Mouse (Mus musculus) erythroblast, embryonic 14.5 days (primary cell): ENCODE data around the gene Neu2. TPM values are rescaled to one million over a fixed set of nuclear protein-coding genes. Genes with fewer than 3 reads are reported as not detected.

Experiments used
- H3K27me3 ChIP-seq: 2 replicates; pipeline ENCODE4 v1.6.1; 2012; ENCODE audit warnings: inconsistent platforms; ENCODE audit not compliant: control insufficient read depth
- H3K36me3 ChIP-seq: 2 replicates; pipeline ENCODE4 v1.6.1; 2012; ENCODE audit warnings: mild to moderate bottlenecking, inconsistent platforms; ENCODE audit not compliant: control insufficient read depth
- H3K4me1 ChIP-seq: 2 replicates; pipeline ENCODE4 v1.6.1; 2012; ENCODE audit warnings: inconsistent platforms; ENCODE audit not compliant: control insufficient read depth
- H3K4me3 ChIP-seq: replicated peaks from 2 replicates; pipeline ENCODE3; 2012; ENCODE audit warnings: moderate library complexity, mild to moderate bottlenecking, inconsistent platforms
- H3K9me3 ChIP-seq: 2 replicates; pipeline ENCODE4 v1.6.1; 2012; ENCODE audit warnings: low read length, inconsistent platforms, mixed read lengths; ENCODE audit not compliant: control insufficient read depth
- GATA1 ChIP-seq: IDR thresholded peaks from 2 replicates; pipeline ENCODE4 v1.6.1; 2012; ENCODE audit warnings: low read length, inconsistent platforms, mixed read lengths
- TAL1 ChIP-seq: IDR thresholded peaks from 3 replicates; pipeline ENCODE4 v1.6.1; 2012; ENCODE audit warnings: low read length, inconsistent platforms, mixed read lengths
- polyA plus RNA-seq: library from polyadenylated mRNA; stranded (reverse); fragments of >175 nt; gene quantifications from 2 replicates; pipeline ENCODE4 v1.2.3, GENCODE M21; 2012

Gene Neu2
- polyA plus RNA-seq, 1 experiment: not detected

DNA sequence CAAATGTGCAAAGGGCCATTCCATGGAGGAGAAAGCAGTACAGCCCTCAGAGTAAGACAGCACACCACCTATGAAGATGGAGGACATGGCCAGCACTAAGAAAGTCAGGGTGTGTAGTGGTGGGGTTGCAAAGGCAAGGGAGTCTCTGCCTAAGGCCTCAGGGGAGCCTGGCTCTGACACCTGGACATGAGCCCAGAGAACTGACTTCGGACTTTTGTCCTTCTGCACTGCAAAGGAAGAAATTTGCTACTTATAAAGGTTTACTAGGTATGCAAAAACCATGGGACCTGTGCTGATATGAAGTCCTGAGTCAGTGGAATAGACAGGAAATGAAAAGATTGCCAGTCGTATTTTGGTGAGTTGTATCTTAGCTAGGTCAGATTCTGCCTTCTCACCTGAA, 92.1 kb downstream of the Neu2 start:
- Histone ChIP-seq H3K4me3 (no peak overlapping the region), H3K4me1 (no peaks in the 10 kb centered on the region), H3K9me3 (no peaks in the 10 kb centered on the region), H3K27me3 (no peaks in the 10 kb centered on the region), H3K36me3 (no peaks in the 10 kb centered on the region)
- no peak for TF ChIP-seq TAL1
- TF ChIP-seq GATA1: no peak

GRCm38 (mm10) chr1:87603389-87603788, 93.7 kb downstream of the Neu2 start:
- H3K36me3 ChIP-seq: no peaks in the 10 kb centered on the region
- TF ChIP-seq GATA1 (no peak), TAL1 (no peak)
- H3K9me3 ChIP-seq: no peaks in the 10 kb centered on the region
- H3K27me3 ChIP-seq: peaks cover 3% of the 10 kb centered on the region; the same call in 1 of the 2 replicates
- no peak overlapping the region for H3K4me3 ChIP-seq
- H3K4me1 ChIP-seq: peaks cover 7% of the 10 kb centered on the region

GRCm38 (mm10) chr1:87605296-87605695, 95.6 kb downstream of the Neu2 start:
- Histone ChIP-seq H3K4me3 (no peak overlapping the region), H3K36me3 (no peaks in the 10 kb centered on the region), H3K4me1 (peaks cover 7% of the 10 kb centered on the region), H3K9me3 (no peaks in the 10 kb centered on the region), H3K27me3 (peaks cover 3% of the 10 kb centered on the region; the same call in 1 of the 2 replicates)
- TF ChIP-seq GATA1 (no peak), TAL1 (no peak)

DNA sequence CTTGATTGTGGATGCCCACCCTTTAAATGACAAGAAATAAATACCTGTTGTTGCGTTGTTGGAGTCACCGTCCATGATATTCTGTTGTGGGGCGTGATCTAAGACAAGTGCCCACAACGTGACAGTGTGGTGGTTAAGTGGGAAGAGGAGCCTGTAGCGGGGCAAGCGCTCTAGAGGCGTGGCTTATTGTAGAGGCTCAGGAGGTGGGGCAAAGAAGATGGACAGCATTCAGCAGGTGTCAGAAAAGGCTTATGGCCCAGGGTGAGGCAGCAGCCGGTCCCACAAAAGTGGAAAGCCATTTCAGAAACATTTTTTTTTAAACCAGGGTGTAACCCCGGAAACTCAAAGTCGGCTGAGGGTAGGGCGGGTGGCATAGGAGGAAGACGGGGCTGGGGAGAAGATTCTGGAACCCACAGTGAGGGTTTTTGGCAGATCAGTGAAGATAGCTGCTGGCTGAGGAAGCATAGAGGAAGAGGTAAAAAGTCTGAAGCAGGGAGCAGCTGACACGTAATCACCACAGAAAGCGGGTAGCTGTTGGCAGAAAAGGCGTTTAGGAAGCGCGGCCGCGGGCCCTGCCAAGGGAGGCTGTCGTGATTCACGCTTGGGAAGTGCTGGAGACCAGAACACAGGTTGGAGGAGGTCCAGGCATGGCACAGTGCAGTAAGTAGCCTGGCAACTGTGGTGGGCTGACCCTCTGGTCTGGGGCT, 97.8 kb downstream of the Neu2 start:
- Histone ChIP-seq H3K4me1 (peaks cover 7% of the 10 kb centered on the region), H3K4me3 (no peak overlapping the region), H3K9me3 (no peaks in the 10 kb centered on the region), H3K27me3 (peaks cover 3% of the 10 kb centered on the region; the same call in 1 of the 2 replicates), H3K36me3 (no peaks in the 10 kb centered on the region)
- no peak for TF ChIP-seq GATA1
- TF ChIP-seq TAL1: no peak

GRCm38 (mm10) chr1:87608416-87609046, 98.8 kb downstream of the Neu2 start:
- TF ChIP-seq TAL1 (no peak), GATA1 (no peak)
- no peaks in the 10 kb centered on the region for H3K36me3 ChIP-seq
- peaks cover 7% of the 10 kb centered on the region for H3K4me1 ChIP-seq
- no peak overlapping the region for H3K4me3 ChIP-seq
- H3K9me3 ChIP-seq: no peaks in the 10 kb centered on the region; the same call in 1 of the 2 replicates
- peaks cover 3% of the 10 kb centered on the region for H3K27me3 ChIP-seq

- H3K27me3 ChIP-seq: no peaks in the 10 kb centered on the region; the same call in none of the 2 replicates
- no peak overlapping the region for H3K4me3 ChIP-seq
- no peaks in the 10 kb centered on the region for H3K36me3 ChIP-seq
- peaks cover 14% of the 10 kb centered on the region for H3K4me1 ChIP-seq
- no peak for TF ChIP-seq GATA1
- TF ChIP-seq TAL1: no peak
- H3K9me3 ChIP-seq: no peaks in the 10 kb centered on the region; the same call in 1 of the 2 replicates
These were observed 105.0 kb downstream of the Neu2 start for GRCm38 (mm10) chr1:87614576-87615295.

DNA sequence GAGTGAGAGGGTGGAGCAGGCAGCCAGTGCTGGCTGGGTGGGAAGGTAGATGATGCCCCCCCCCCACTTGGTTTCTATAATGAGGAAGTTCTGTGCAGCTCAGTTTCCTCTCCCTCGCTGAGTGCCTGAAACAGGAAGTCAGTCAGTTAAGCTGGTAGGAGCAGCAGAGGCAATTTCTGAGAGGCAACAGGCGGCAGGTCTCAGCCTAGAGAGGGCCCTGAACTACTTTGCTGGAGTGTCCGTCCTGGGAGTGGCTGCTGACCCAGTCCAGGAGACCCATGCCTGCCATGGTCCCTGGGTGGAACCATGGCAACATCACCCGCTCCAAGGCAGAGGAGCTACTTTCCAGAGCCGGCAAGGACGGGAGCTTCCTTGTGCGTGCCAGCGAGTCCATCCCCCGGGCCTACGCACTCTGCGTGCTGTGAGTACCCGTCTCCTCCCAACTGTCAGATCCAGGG, 110.6 kb downstream of the Neu2 start, which contains the start of gene Inpp5d:
Gene Inpp5d (plus strand): TSS at position 102 of the 458 bp plus-strand sequence.
- H3K4me1 ChIP-seq: peaks cover 67% of the 10 kb centered on the region
- H3K4me3 ChIP-seq: peak within 1 kb of the TSS; percentile 63
- no peaks in the 10 kb centered on the region for H3K27me3 ChIP-seq
- TF ChIP-seq GATA1: no peak
- no peak for TF ChIP-seq TAL1
- H3K36me3 ChIP-seq: peaks cover 2% of the 10 kb centered on the region; the same call in 1 of the 2 replicates
- H3K9me3 ChIP-seq: no peaks in the 10 kb centered on the region

GRCm38 (mm10) chr1:87620693-87621092, 111.0 kb downstream of the Neu2 start:
- no peaks in the 10 kb centered on the region for H3K9me3 ChIP-seq
- TF ChIP-seq TAL1: no peak
- TF ChIP-seq GATA1: no peak
- H3K4me1 ChIP-seq: peaks cover 71% of the 10 kb centered on the region
- H3K4me3 ChIP-seq: peak overlapping the region; percentile 63
- no peaks in the 10 kb centered on the region for H3K27me3 ChIP-seq
- H3K36me3 ChIP-seq: peaks cover 2% of the 10 kb centered on the region; the same call in 1 of the 2 replicates
